Mouse (Mus musculus) brown adipose tissue, adult 24 weeks (tissue): ENCODE measurements around the gene Pcgf3. TPM values are rescaled to one million over a fixed set of nuclear protein-coding genes. Genes with fewer than 3 reads are reported as not detected.
"Not testable (repeated sequence)": the region's sequence is repeated elsewhere in the genome, so short reads cannot be mapped to it uniquely, and the experiment has no call there.

Experiments used
- H3K27ac ChIP-seq: fragments of 200-500 bp; replicated peaks from 2 replicates; pipeline ENCODE4 v1.5.1; 2012; ENCODE audit warnings: low read depth, mild to moderate bottlenecking, low read length
- H3K4me1 ChIP-seq: fragments of 200-500 bp; 2 replicates; pipeline ENCODE4 v1.6.1; 2012; ENCODE audit warnings: low read length, mixed read lengths; ENCODE audit not compliant: control insufficient read depth, insufficient read depth, insufficient read length
- H3K4me3 ChIP-seq: fragments of 200-500 bp; 2 replicates; pipeline ENCODE4 v1.5.1; 2012; ENCODE audit warnings: low read depth, mild to moderate bottlenecking, low read length, moderate library complexity; ENCODE audit not compliant: insufficient read depth
- polyA plus RNA-seq: library from polyadenylated mRNA; stranded (reverse); fragments of >200 nt; gene quantifications from 2 replicates; pipeline ENCODE4 v1.2.4, GENCODE M21; 2012; ENCODE audit not compliant: missing spikeins, insufficient read depth, insufficient read length

Pcgf3 gene
- polyA plus RNA-seq, 1 experiment, result 21.9 TPM

- peaks cover 6% of the 10 kb centered on the region; the same call in 1 of the 2 replicates for H3K4me1 ChIP-seq
- no peak overlapping the region for H3K4me3 ChIP-seq
- H3K27ac ChIP-seq, result no peak overlapping the region
Observed at GRCm38 (mm10) chr5:108452422-108452821, 8.6 kb upstream of the Pcgf3 start.

GRCm38 (mm10) chr5:108454094-108454493 lies 6.9 kb upstream of the Pcgf3 start:
- no peak overlapping the region for H3K4me3 ChIP-seq
- H3K27ac ChIP-seq, result no peak overlapping the region
- H3K4me1 ChIP-seq, result peaks cover 4% of the 10 kb centered on the region; the same call in 1 of the 2 replicates

GRCm38 (mm10) chr5:108458706-108459105 lies 2.3 kb upstream of the Pcgf3 start:
- H3K27ac ChIP-seq, result no peak overlapping the region
- H3K4me3 ChIP-seq, result no peak overlapping the region
- peaks cover 14% of the 10 kb centered on the region for H3K4me1 ChIP-seq

GRCm38 (mm10) chr5:108460461-108460860 lies 571 bp upstream of the Pcgf3 start:
- H3K27ac ChIP-seq, result no peak overlapping the region
- peaks cover 16% of the 10 kb centered on the region for H3K4me1 ChIP-seq
- peak overlapping the region; percentile 92 for H3K4me3 ChIP-seq

GRCm38 (mm10) chr5:108462446-108462845 lies 1.4 kb downstream of the Pcgf3 start:
- peak overlapping the region; percentile 51 for H3K27ac ChIP-seq
- peak overlapping the region; percentile 92 for H3K4me3 ChIP-seq

GRCm38 (mm10) chr5:108465131-108465891 lies 4.3 kb downstream of the Pcgf3 start:
- Histone ChIP-seq H3K4me1 (peaks cover 27% of the 10 kb centered on the region), H3K27ac (no peak overlapping the region), H3K4me3 (no peak overlapping the region)

More at GRCm38 (mm10) chr5:108462446-108462845, 1.4 kb downstream of the Pcgf3 start:
- peaks cover 23% of the 10 kb centered on the region for H3K4me1 ChIP-seq

GRCm38 (mm10) chr5:108466647-108467046 lies 5.6 kb downstream of the Pcgf3 start:
- Histone ChIP-seq H3K4me3 (no peak overlapping the region), H3K4me1 (peaks cover 25% of the 10 kb centered on the region), H3K27ac (no peak overlapping the region)

GRCm38 (mm10) chr5:108469617-108470016 lies 8.6 kb downstream of the Pcgf3 start:
- Histone ChIP-seq H3K4me3 (no peak overlapping the region), H3K27ac (no peak overlapping the region), H3K4me1 (peaks cover 11% of the 10 kb centered on the region; the same call in 1 of the 2 replicates)

GRCm38 (mm10) chr5:108473737-108474136 lies 12.7 kb downstream of the Pcgf3 start:
- peaks cover 4% of the 10 kb centered on the region; the same call in 1 of the 2 replicates for H3K4me1 ChIP-seq
- H3K27ac ChIP-seq, result no peak overlapping the region
- no peak overlapping the region for H3K4me3 ChIP-seq

GRCm38 (mm10) chr5:108475977-108476376 lies 14.9 kb downstream of the Pcgf3 start:
- H3K4me1 ChIP-seq, result no peaks in the 10 kb centered on the region
- no peak overlapping the region for H3K4me3 ChIP-seq
- no peak overlapping the region for H3K27ac ChIP-seq

GRCm38 (mm10) chr5:108483006-108483405 lies 22.0 kb downstream of the Pcgf3 start:
- no peaks in the 10 kb centered on the region for H3K4me1 ChIP-seq
- H3K4me3 ChIP-seq, result no peak overlapping the region

GRCm38 (mm10) chr5:108485239-108485638 lies 24.2 kb downstream of the Pcgf3 start:
- no peak overlapping the region for H3K4me3 ChIP-seq
- no peaks in the 10 kb centered on the region for H3K4me1 ChIP-seq

More at GRCm38 (mm10) chr5:108483006-108483405, 22.0 kb downstream of the Pcgf3 start:
- H3K27ac ChIP-seq, result no peak overlapping the region

GRCm38 (mm10) chr5:108486148-108486547 lies 25.1 kb downstream of the Pcgf3 start:
- H3K4me1 ChIP-seq, H3K27ac ChIP-seq, H3K4me3 ChIP-seq: not testable (repeated sequence)

More at GRCm38 (mm10) chr5:108485239-108485638, 24.2 kb downstream of the Pcgf3 start:
- H3K27ac ChIP-seq, result no peak overlapping the region

- no peak overlapping the region for H3K4me3 ChIP-seq
Observed at GRCm38 (mm10) chr5:108501573-108501972, 40.5 kb downstream of the Pcgf3 start.

GRCm38 (mm10) chr5:108502286-108502685 lies 41.3 kb downstream of the Pcgf3 start:
- Histone ChIP-seq H3K4me3 (no peak overlapping the region), H3K27ac (no peak overlapping the region), H3K4me1 (no peaks in the 10 kb centered on the region)

More at GRCm38 (mm10) chr5:108501573-108501972, 40.5 kb downstream of the Pcgf3 start:
- H3K4me1 ChIP-seq, result no peaks in the 10 kb centered on the region
- H3K27ac ChIP-seq, result no peak overlapping the region
